Mouse (Mus musculus): Measurements from ENCODE around the gene Rbm17.
"Not testable (repeated sequence)": the region's sequence is repeated elsewhere in the genome, so short reads cannot be mapped to it uniquely, and the experiment has no call there.

Rbm17 gene

GRCm38 (mm10) chr2:11545380-11545779 lies 58.6 kb downstream of the Rbm17 start:
- no peak for DNase-seq (ENCODE audit: low read depth, low spot score)

GRCm38 (mm10) chr2:11544342-11544741 lies 59.6 kb downstream of the Rbm17 start:
- DNase-seq (ENCODE audit: low read depth, low spot score) = no peak

GRCm38 (mm10) chr2:11543158-11543557 lies 60.8 kb downstream of the Rbm17 start:
- no peak for DNase-seq (ENCODE audit: low read depth, low spot score)

GRCm38 (mm10) chr2:11542640-11543039 lies 61.3 kb downstream of the Rbm17 start:
- no peak for DNase-seq (ENCODE audit: low read depth, low spot score)

- no peak for DNase-seq (ENCODE audit: low read depth, low spot score)
Measured at GRCm38 (mm10) chr2:11542121-11542520, 61.8 kb downstream of the Rbm17 start.

- DNase-seq (ENCODE audit: low read depth, low spot score) = not testable (repeated sequence)
Measured at GRCm38 (mm10) chr2:11541528-11541927, 62.4 kb downstream of the Rbm17 start.

GRCm38 (mm10) chr2:11535966-11536365 lies 68.0 kb downstream of the Rbm17 start:
- no peak for DNase-seq (ENCODE audit: low read depth, low spot score)
